Mouse (Mus musculus): ENCODE measurements at regions not wholly inside any gene's neighbourhood (a gene's known extent, or its start where the extent isn't known, plus 50 kb on each side); places are given as distances from the start of the nearest gene placed in this dataset.

GRCm38 (mm10) chr7:52399513-52399912 lies 384.0 kb upstream of the 1700015G11Rik start:
- DNase-seq (ENCODE audit: low spot score): no peak

GRCm38 (mm10) chr7:52391793-52392192 lies 376.3 kb upstream of the 1700015G11Rik start:
- DNase-seq (ENCODE audit: low spot score): peak; percentile 14
